Mouse (Mus musculus) embryonic facial prominence, embryonic 12.5 days (tissue): ENCODE results near the gene Gm4907. TPM values are rescaled to one million over a fixed set of nuclear protein-coding genes. Genes with fewer than 3 reads are reported as not detected.
"Not testable (repeated sequence)": the region's sequence is repeated elsewhere in the genome, so short reads cannot be mapped to it uniquely, and the experiment has no call there.

ENCODE experiments used
- ATAC-seq: fragments of 200-750 bp; cut with Nextera tagmentation; 2 replicates; pipeline ENCODE4 v1.8.0; 2017; ENCODE audit not compliant: insufficient number of reproducible peaks, insufficient read depth, low FRiP score, low TSS enrichment
- H3K27ac ChIP-seq: fragments of 300-500 bp; sonication (generic); 2 replicates; pipeline ENCODE4 v1.5.1; 2016; ENCODE audit warnings: mild to moderate bottlenecking
- H3K27me3 ChIP-seq: fragments of 300-500 bp; sonication (generic); 2 replicates; pipeline ENCODE4 v1.6.1; 2016; ENCODE audit warnings: mild to moderate bottlenecking, moderate library complexity
- H3K36me3 ChIP-seq: fragments of 300-500 bp; sonication (generic); 2 replicates; pipeline ENCODE4 v1.6.1; 2016; ENCODE audit warnings: mild to moderate bottlenecking
- H3K4me1 ChIP-seq: fragments of 300-500 bp; sonication (generic); 2 replicates; pipeline ENCODE4 v1.6.1; 2016
- H3K4me2 ChIP-seq: fragments of 300-500 bp; sonication (generic); replicated peaks from 2 replicates; pipeline ENCODE4 v1.6.1; 2016; ENCODE audit warnings: mild to moderate bottlenecking, moderate library complexity
- H3K4me3 ChIP-seq: fragments of 300-500 bp; sonication (generic); 2 replicates; pipeline ENCODE4 v1.5.1; 2016; ENCODE audit warnings: mild to moderate bottlenecking
- H3K9ac ChIP-seq: fragments of 300-500 bp; sonication (generic); 2 replicates; pipeline ENCODE4 v1.6.1; 2016; ENCODE audit warnings: mild to moderate bottlenecking, moderate library complexity
- H3K9me3 ChIP-seq: fragments of 300-500 bp; sonication (generic); 2 replicates; pipeline ENCODE4 v1.6.1; 2016; ENCODE audit warnings: mild to moderate bottlenecking, moderate library complexity
- WGBS: fragments of 180-500 bp; shearing (Covaris S2); methylation state at CpG from one replicate; pipeline ENCODE4 v1.1.7; 2016; 5-methylcytosine and 5-hydroxymethylcytosine counted together
- polyA plus RNA-seq: library from polyadenylated mRNA; unstranded; fragments of >200 nt; fragmentation: Nextera tagmentation; extraction: Ambion mirVana; gene quantifications from 2 replicates; pipeline ENCODE4 v1.2.1, GENCODE M21; 2016

Gm4907 gene
- not detected in 2 replicates for polyA plus RNA-seq

- H3K9ac ChIP-seq, H3K9me3 ChIP-seq: not testable (repeated sequence)
These were observed at the start of gene Gm4907 for GRCm38 (mm10) chrX:23882253-23882652. Gm4907 (plus strand) TSS chrX:23882553.

GRCm38 (mm10) chrX:23833784-23834183 is 48.6 kb upstream of the Gm4907 start:
- H3K4me1 ChIP-seq, H3K9me3 ChIP-seq, H3K27ac ChIP-seq, ATAC-seq, H3K9ac ChIP-seq, H3K4me2 ChIP-seq, H3K36me3 ChIP-seq, H3K27me3 ChIP-seq, H3K4me3 ChIP-seq: not testable (repeated sequence)
- WGBS = 89% methylated on average over 11 of the region's 11 CpGs

More at GRCm38 (mm10) chrX:23882253-23882652, at the start of gene Gm4907:
- H3K27me3 ChIP-seq, H3K27ac ChIP-seq, H3K4me3 ChIP-seq, H3K4me1 ChIP-seq, H3K36me3 ChIP-seq, H3K4me2 ChIP-seq, ATAC-seq: not testable (repeated sequence)
- 72% methylated on average over 2 of the region's 2 CpGs for WGBS

GRCm38 (mm10) chrX:23840921-23841320 is 41.4 kb upstream of the Gm4907 start:
- ATAC-seq = no peak
- Histone ChIP-seq H3K36me3 (no peaks in the 10 kb centered on the region), H3K27ac (no peak overlapping the region)

GRCm38 (mm10) chrX:23954161-23954560 is 71.8 kb downstream of the Gm4907 start:
- no peak overlapping the region for H3K27ac ChIP-seq
- no peaks in the 10 kb centered on the region for H3K36me3 ChIP-seq
- no peak for ATAC-seq
- H3K4me2 ChIP-seq = no peak overlapping the region
- no peak overlapping the region for H3K4me3 ChIP-seq
- H3K27me3 ChIP-seq = no peaks in the 10 kb centered on the region
- no peak overlapping the region for H3K9ac ChIP-seq
- no peaks in the 10 kb centered on the region for H3K9me3 ChIP-seq
- WGBS = 59% methylated on average over 2 of the region's 2 CpGs
- no peaks in the 10 kb centered on the region for H3K4me1 ChIP-seq

More at GRCm38 (mm10) chrX:23840921-23841320, 41.4 kb upstream of the Gm4907 start:
- no peaks in the 10 kb centered on the region for H3K27me3 ChIP-seq
- H3K4me2 ChIP-seq = no peak overlapping the region
- H3K4me1 ChIP-seq = no peaks in the 10 kb centered on the region
- no peak overlapping the region for H3K4me3 ChIP-seq
- no peak overlapping the region for H3K9ac ChIP-seq
- H3K9me3 ChIP-seq = no peaks in the 10 kb centered on the region
- 67% methylated on average over 1 of the region's 1 CpGs for WGBS

Other genes with a start within 250 kb of the Gm4907 start
- 7.7 and 7.9 TPM in 2 replicates for gene Wdr44, start 189.5 kb upstream of the Gm4907 start, polyA plus RNA-seq
- gene Gm4985, start 76.4 kb downstream of the Gm4907 start, polyA plus RNA-seq = not detected in 2 replicates